1 mouse cellular context compared by ENCODE assay signal in the genomic region with DNA sequence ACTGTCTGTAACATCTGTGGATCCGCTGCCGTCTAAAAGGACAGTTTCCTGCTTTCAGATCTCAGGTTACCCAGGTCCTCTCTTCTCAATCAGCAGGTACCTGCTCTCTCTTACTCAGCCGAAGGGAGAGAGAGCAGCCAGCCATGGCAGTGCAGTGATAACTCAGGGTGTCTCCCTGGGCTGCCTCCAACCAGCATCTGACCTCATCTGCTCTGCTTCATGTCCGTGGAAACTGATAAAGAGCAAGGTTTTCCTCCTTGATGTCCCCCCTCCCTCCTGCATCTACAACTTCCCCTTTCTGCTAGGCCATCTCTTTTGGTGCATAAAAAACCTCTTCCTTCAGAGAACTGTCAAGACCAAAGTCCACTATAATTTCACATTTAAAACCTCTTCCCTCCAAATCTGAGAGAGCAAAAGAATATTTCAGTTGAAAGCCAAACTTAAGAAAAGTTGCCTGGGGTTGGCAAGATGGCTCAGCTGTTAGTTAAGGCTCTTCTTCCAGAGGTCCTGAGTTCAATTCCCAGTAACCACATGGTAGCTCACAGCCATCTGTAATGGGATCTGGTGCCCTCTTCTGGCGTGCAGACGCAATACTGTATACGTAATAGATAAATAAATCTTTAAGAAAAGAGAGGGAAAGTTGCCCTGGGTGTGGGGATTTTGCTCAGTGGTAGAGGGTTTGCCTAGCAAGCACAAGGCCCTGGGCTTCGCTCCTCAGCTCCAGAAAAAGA.
TF ChIP-seq lines count a peak whose summit lies in the region.

No protein-coding gene starts in this region.

TF ChIP-seq in MEL, 35 proteins besides CTCF, POLR2A, EP300 and RAD21 (continued from another document):
- TF ChIP-seq SIN3A (IDR thresholded peaks at IDR 0.05; ENCODE audit: low read length) (peak; percentile 95), GATA1 (IDR thresholded peaks at IDR 0.05; ENCODE audit: low read depth, low read length) (peak; percentile 98), CHD2 (IDR thresholded peaks at IDR 0.05; ENCODE audit: low read length) (peak; percentile 47; the same call in 1 of the 2 replicates), USF2 (IDR thresholded peaks at IDR 0.05; ENCODE audit: borderline replicate concordance in 1 of 2, insufficient read depth in 1 of 2, low read depth in 1 of 2, low read length in 2 of 2) (no peak), MEF2A (IDR thresholded peaks at IDR 0.05; ENCODE audit: extremely low read depth, insufficient replicate concordance, low read depth, low read length, poor library complexity, severe bottlenecking) (peak; percentile 62; the same call in 1 of the 2 replicates), TBP (IDR thresholded peaks at IDR 0.05; ENCODE audit: low read depth, low read length) (peak; percentile 79)
